Comparison of ENCODE assay signal across 8 mouse cellular contexts in the genomic region with DNA sequence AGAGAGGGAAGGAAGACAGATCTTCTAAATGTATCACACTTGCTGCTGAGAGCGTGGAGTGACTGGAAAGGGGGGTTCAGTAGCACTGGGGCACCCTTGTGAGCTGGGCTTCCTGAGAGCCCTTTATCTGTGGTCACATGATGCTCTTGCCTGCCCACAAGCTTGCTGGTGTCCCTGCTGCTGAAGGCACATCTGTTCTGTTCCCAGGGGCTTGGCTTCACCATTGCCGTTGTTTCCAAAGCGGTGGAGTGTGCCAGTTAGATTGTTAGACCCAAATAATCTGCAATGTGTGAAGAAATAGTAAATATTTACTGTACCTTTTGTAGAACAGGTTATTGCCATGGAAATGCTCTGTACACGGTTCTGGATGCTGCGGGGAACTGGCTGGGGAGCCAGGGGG.
DNase-seq lines count a peak whose midpoint lies in the region; ATAC-seq and TF ChIP-seq lines count a peak whose summit lies in the region.

No protein-coding gene starts in this region.

- H3K4me1 ChIP-seq in heart, embryonic 13.5 days = peaks cover 13% of the 10 kb centered on the region; the same call in 1 of the 2 replicates
- H3K4me1 ChIP-seq in CH12.LX (ENCODE audit: control insufficient read depth in 1 of 2, insufficient read depth in 2 of 2) = peaks cover 49 to 90% of the 10 kb centered on the region in 2 experiments
- H3K4me1 ChIP-seq in hindbrain, postnatal 0 days (ENCODE audit: insufficient read depth, low read length) = peaks cover 14% of the 10 kb centered on the region

- peak; percentile 5; the same call in 1 of the 2 replicates for TF ChIP-seq POLR2A in CH12.LX (IDR thresholded peaks at IDR 0.05; ENCODE audit: low read depth, low read length)

- no peak overlapping the region for H3K4me2 ChIP-seq in heart, embryonic 13.5 days
- peak overlapping the region; percentile 34 for H3K4me2 ChIP-seq in CH12.LX (ENCODE audit: insufficient read depth, low read depth, poor library complexity, severe bottlenecking)
- no peak overlapping the region for H3K4me2 ChIP-seq in hindbrain, postnatal 0 days (ENCODE audit: low read depth, low read length)

- no peak for TF ChIP-seq RAD21 in CH12.LX (IDR thresholded peaks at IDR 0.05; ENCODE audit: low read depth, low read length)

- H3K9ac ChIP-seq in heart, embryonic 13.5 days = 0 out of 2 replicates have a peak overlapping the region, but pooled peaks have one; percentile 10
- peak overlapping the region; percentile 39; the same call in 1 of the 2 replicates for H3K9ac ChIP-seq in CH12.LX (ENCODE audit: insufficient read depth, low read depth)
- no peak overlapping the region for H3K9ac ChIP-seq in hindbrain, postnatal 0 days (replicated peaks; ENCODE audit: low read length)

- no peak for ATAC-seq in heart, embryonic 13.5 days (ENCODE audit: extremely low read depth, insufficient number of reproducible peaks, low FRiP score, low TSS enrichment)
- ATAC-seq in hindbrain, postnatal 0 days = peak; percentile 77

- no peak for DNase-seq in heart, postnatal 36 days
- DNase-seq in CH12.LX (ENCODE audit: extremely low read depth) = peak; percentile 70
- DNase-seq in hindbrain, postnatal 0 days (ENCODE audit: low spot score) = peak; percentile 51
- DNase-seq in natural killer cell, adult 2 months (ENCODE audit: low spot score in 2 of 2) = peak; percentile 45 to 57
- no peak for DNase-seq in gastrocnemius, postnatal 4 days (ENCODE audit: low spot score in 2 of 2)
- no peak for DNase-seq in gastrocnemius, postnatal 25 days
- DNase-seq in gastrocnemius, adult 2 months = no peak

- TF ChIP-seq CTCF in CH12.LX (conservative IDR thresholded peaks at IDR 0.05 in 1 of 2, IDR thresholded peaks at IDR 0.05 in 1 of 2; ENCODE audit: low read depth in 2 of 2, low read length in 2 of 2) = no peak
- no peak for TF ChIP-seq CTCF in hindbrain, postnatal 0 days (IDR thresholded peaks at IDR 0.05; ENCODE audit: low read depth)
- TF ChIP-seq CTCF in gastrocnemius, adult 2 months (IDR thresholded peaks at IDR 0.05) = no peak

- in situ Hi-C loops in CH12.LX (cut with MboI; ENCODE audit: low pct_ligation_motif_present, low pct_unique_long_range_greater_than_20kb, low sequenced_read_pairs) = loop anchor here (5.0 kb wide), 1 partner anchor 83 kb away; no protein-coding TSS in a partner anchor

- H3K27me3 ChIP-seq in heart, embryonic 13.5 days (replicated peaks) = no peaks in the 10 kb centered on the region
- no peaks in the 10 kb centered on the region for H3K27me3 ChIP-seq in CH12.LX (replicated peaks)
- no peaks in the 10 kb centered on the region for H3K27me3 ChIP-seq in hindbrain, postnatal 0 days (ENCODE audit: insufficient read depth, low read length)

- no peak overlapping the region for H3K27ac ChIP-seq in heart, embryonic 13.5 days (replicated peaks)
- H3K27ac ChIP-seq in CH12.LX (ENCODE audit: insufficient read depth, low read depth) = peak overlapping the region; percentile 99
- H3K27ac ChIP-seq in hindbrain, postnatal 0 days = peak overlapping the region; percentile 73
- no peak overlapping the region for H3K27ac ChIP-seq in gastrocnemius, adult 2 months

- no peaks in the 10 kb centered on the region for H3K9me3 ChIP-seq in heart, embryonic 13.5 days
- H3K9me3 ChIP-seq in CH12.LX (replicated peaks; ENCODE audit: low read length) = no peaks in the 10 kb centered on the region
- no peaks in the 10 kb centered on the region for H3K9me3 ChIP-seq in hindbrain, postnatal 0 days (ENCODE audit: low read length)

- no peak overlapping the region for H3K4me3 ChIP-seq in heart, embryonic 13.5 days
- peak overlapping the region in 1 of 3 experiments; percentile 58 for H3K4me3 ChIP-seq in CH12.LX (replicated peaks in 1 of 3; ENCODE audit: low read depth in 2 of 3, low read length in 2 of 3, poor library complexity in 1 of 3)
- no peak overlapping the region for H3K4me3 ChIP-seq in hindbrain, postnatal 0 days (ENCODE audit: low read length)
- no peak overlapping the region for H3K4me3 ChIP-seq in gastrocnemius, adult 2 months

- 54% methylated on average over 5 of the region's 5 CpGs for WGBS in heart, embryonic 13.5 days
- 20% methylated on average over 5 of the region's 5 CpGs for WGBS in hindbrain, postnatal 0 days

- no peaks in the 10 kb centered on the region for H3K36me3 ChIP-seq in heart, embryonic 13.5 days
- peaks cover 6 to 30% of the 10 kb centered on the region in 2 experiments for H3K36me3 ChIP-seq in CH12.LX (replicated peaks in 1 of 2; ENCODE audit: control insufficient read depth in 1 of 2, insufficient read depth in 1 of 2, low read length in 1 of 2)
- H3K36me3 ChIP-seq in hindbrain, postnatal 0 days (ENCODE audit: insufficient read depth, low read length) = no peaks in the 10 kb centered on the region

- peaks cover 67% of the 10 kb centered on the region for H3K79me2 ChIP-seq in CH12.LX (replicated peaks; ENCODE audit: control insufficient read depth, extremely low read depth, insufficient read depth, poor library complexity, severe bottlenecking)

- TF ChIP-seq EP300 in CH12.LX (IDR thresholded peaks at IDR 0.05; ENCODE audit: low read length) = no peak; the same call in 1 of the 2 replicates

- intact Hi-C loops in heart, postnatal 36 days (cut with DNase I) = no loop called here
- intact Hi-C loops in gastrocnemius, adult 2 months (cut with DNase I) = no loop called here

- dilution Hi-C loops in CH12.LX (cut with MboI; ENCODE audit: extremely low pct_ligation_motif_present, extremely low pct_unique_long_range_greater_than_20kb, low sequenced_read_pairs) = no loop called here

TF ChIP-seq in CH12.LX, 34 proteins besides CTCF, POLR2A, EP300 and RAD21:
- TF ChIP-seq TCF12 (IDR thresholded peaks at IDR 0.05; ENCODE audit: low read depth, low read length) = peak; percentile 35; the same call in 1 of the 2 replicates
- TF ChIP-seq ETS1 (conservative IDR thresholded peaks at IDR 0.05; ENCODE audit: low read depth, low read length) = peak; percentile 37; the same call in 1 of the 2 replicates
- peak; percentile 80 for TF ChIP-seq USF1 (IDR thresholded peaks at IDR 0.05; ENCODE audit: low read depth, low read length)
- peak; percentile 78 for TF ChIP-seq USF2 (conservative IDR thresholded peaks at IDR 0.05; ENCODE audit: low read depth, low read length)
- 0 out of 2 replicates have a peak, but pooled peaks have one; percentile 4 for TF ChIP-seq MEF2A (IDR thresholded peaks at IDR 0.05; ENCODE audit: borderline replicate concordance, low read depth, low read length)
- no peak for TF ChIP-seq PAX5 (IDR thresholded peaks at IDR 0.05; ENCODE audit: low read length)
- TF ChIP-seq POLR2AphosphoS2 (IDR thresholded peaks at IDR 0.05; ENCODE audit: low read depth, low read length) = no peak
- TF ChIP-seq MAX (IDR thresholded peaks at IDR 0.05; ENCODE audit: low read length) = peak; percentile 53
- no peak for TF ChIP-seq GABPA (IDR thresholded peaks at IDR 0.05; ENCODE audit: insufficient replicate concordance, low read depth, low read length)
- TF ChIP-seq TBP (conservative IDR thresholded peaks at IDR 0.05; ENCODE audit: low read depth, low read length) = peak; percentile 76
- peak; percentile 46; the same call in 1 of the 2 replicates for TF ChIP-seq BHLHE40 (IDR thresholded peaks at IDR 0.05; ENCODE audit: low read depth, low read length)

Comparison
In these comparisons a context has a peak if more than half of its experiments do, and no peak if none do; other contexts are left out.
1. H3K27ac ChIP-seq: peak in CH12.LX (single experiment) and hindbrain, postnatal 0 days (single experiment); none in heart, embryonic 13.5 days (single experiment) and gastrocnemius, adult 2 months (single experiment).
2. DNase-seq: peak in CH12.LX (single experiment), hindbrain, postnatal 0 days (single experiment) and natural killer cell, adult 2 months (2 of 2); none in heart, postnatal 36 days (0 of 2), gastrocnemius, postnatal 4 days (0 of 2), gastrocnemius, postnatal 25 days (single experiment) and gastrocnemius, adult 2 months (single experiment).